Mouse (Mus musculus) hindbrain, embryonic 16.5 days (tissue): ENCODE data around the gene Inpp5d. TPM values are rescaled to one million over a fixed set of nuclear protein-coding genes. Genes with fewer than 3 reads are reported as not detected.

Source experiments
- ATAC-seq: fragments of 200-750 bp; cut with Nextera tagmentation; 2 replicates; pipeline ENCODE4 v1.8.0; 2017; ENCODE audit warnings: moderate TSS enrichment, moderate library complexity
- H3K27ac ChIP-seq: fragments of 300-500 bp; sonication (generic); 2 replicates; pipeline ENCODE4 v1.5.1; 2014; ENCODE audit warnings: low read depth, mild to moderate bottlenecking, control low read depth, low read length, moderate library complexity
- H3K27me3 ChIP-seq: fragments of 300-500 bp; sonication (generic); replicated peaks from 2 replicates; pipeline ENCODE4 v1.6.1; 2014; ENCODE audit warnings: low read length; ENCODE audit not compliant: control insufficient read depth, insufficient read depth
- H3K36me3 ChIP-seq: fragments of 300-500 bp; sonication (generic); 2 replicates; pipeline ENCODE4 v1.6.1; 2014; ENCODE audit warnings: mild to moderate bottlenecking, low read length, moderate library complexity, mixed read lengths; ENCODE audit not compliant: control insufficient read depth, insufficient read depth
- H3K4me1 ChIP-seq: fragments of 300-500 bp; sonication (generic); 2 replicates; pipeline ENCODE4 v1.6.1; 2014; ENCODE audit warnings: low read depth, low read length; ENCODE audit not compliant: control insufficient read depth, insufficient read depth
- H3K4me2 ChIP-seq: fragments of 300-500 bp; sonication (generic); 2 replicates; pipeline ENCODE4 v1.6.1; 2014; ENCODE audit warnings: mild to moderate bottlenecking, low read length, control low read depth, moderate library complexity
- H3K4me3 ChIP-seq: fragments of 300-500 bp; sonication (generic); 2 replicates; pipeline ENCODE4 v1.5.1; 2014; ENCODE audit warnings: mild to moderate bottlenecking, low read length, control low read depth, moderate library complexity
- H3K9ac ChIP-seq: fragments of 300-500 bp; sonication (generic); 2 replicates; pipeline ENCODE4 v1.6.1; 2014; ENCODE audit warnings: low read depth, mild to moderate bottlenecking, control low read depth, low read length, moderate library complexity
- H3K9me3 ChIP-seq: fragments of 300-500 bp; sonication (generic); 2 replicates; pipeline ENCODE4 v1.6.1; 2014; ENCODE audit warnings: mild to moderate bottlenecking, low read length, moderate library complexity; ENCODE audit not compliant: control insufficient read depth
- WGBS: fragments of 180-500 bp; shearing (Covaris S2); extraction: QIAGEN DNeasy Blood & Tissue Kit; methylation state at CpG from one replicate; pipeline ENCODE4 v1.1.7; 2014; 5-methylcytosine and 5-hydroxymethylcytosine counted together
- polyA plus RNA-seq: library from polyadenylated mRNA; unstranded; fragments of >200 nt; fragmentation: Nextera tagmentation; extraction: Ambion mirVana; gene quantifications from 2 replicates; pipeline ENCODE4 v1.2.1, GENCODE M21; 2015

Inpp5d gene
- polyA plus RNA-seq, 1 experiment from 2014 or later, result 3.2 TPM

GRCm38 (mm10) chr1:87648657-87649056, 28.5 kb downstream of the Inpp5d start:
- H3K27me3 ChIP-seq, result no peaks in the 10 kb centered on the region
- WGBS, result 70% methylated on average over 7 of the region's 7 CpGs
- H3K4me2 ChIP-seq, result no peak overlapping the region
- no peak overlapping the region for H3K27ac ChIP-seq
- ATAC-seq, result no peak
- no peaks in the 10 kb centered on the region for H3K4me1 ChIP-seq
- H3K9me3 ChIP-seq, result no peaks in the 10 kb centered on the region
- H3K36me3 ChIP-seq, result no peaks in the 10 kb centered on the region
- no peak overlapping the region for H3K9ac ChIP-seq
- H3K4me3 ChIP-seq, result no peak overlapping the region

- Histone ChIP-seq H3K4me2 (no peak overlapping the region), H3K27ac (no peak overlapping the region), H3K36me3 (no peaks in the 10 kb centered on the region), H3K27me3 (no peaks in the 10 kb centered on the region), H3K4me1 (no peaks in the 10 kb centered on the region), H3K4me3 (no peak overlapping the region), H3K9ac (no peak overlapping the region), H3K9me3 (no peaks in the 10 kb centered on the region)
- no peak for ATAC-seq
- WGBS, result 85% methylated on average over 4 of the region's 4 CpGs
These were observed 29.2 kb downstream of the Inpp5d start for GRCm38 (mm10) chr1:87649219-87649805.

DNA sequence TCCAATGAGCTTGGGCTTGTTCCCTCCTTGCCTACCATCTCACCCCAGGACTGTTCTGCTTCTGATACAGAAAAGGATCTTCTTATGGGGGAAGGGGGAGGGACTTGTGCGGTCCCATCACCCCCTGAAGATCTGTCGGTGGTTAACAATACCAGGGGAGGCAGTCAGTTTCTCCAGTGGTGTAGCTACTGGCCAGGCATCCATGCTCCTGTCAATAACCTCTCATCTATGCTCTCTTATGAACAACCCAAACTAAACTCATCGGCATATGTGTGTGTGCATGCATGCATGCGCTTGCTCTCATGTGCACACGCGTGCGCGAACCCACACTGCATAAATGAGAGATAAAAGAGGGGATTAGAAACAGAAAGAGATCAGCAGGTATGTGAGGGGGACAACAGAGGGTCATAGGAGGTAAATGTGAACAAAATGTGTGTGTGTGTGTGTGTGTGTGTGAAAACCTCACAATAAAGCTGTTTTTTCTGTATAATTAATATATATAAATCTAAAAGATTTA, 29.9 kb downstream of the Inpp5d start:
- Histone ChIP-seq H3K4me2 (no peak overlapping the region), H3K4me3 (no peak overlapping the region), H3K9me3 (no peaks in the 10 kb centered on the region), H3K4me1 (no peaks in the 10 kb centered on the region), H3K27ac (no peak overlapping the region), H3K27me3 (no peaks in the 10 kb centered on the region), H3K36me3 (no peaks in the 10 kb centered on the region), H3K9ac (no peak overlapping the region)
- no peak for ATAC-seq
- WGBS, result 92% methylated on average over 8 of the region's 8 CpGs

- ATAC-seq, result no peak
- no peak overlapping the region for H3K9ac ChIP-seq
- H3K27me3 ChIP-seq, result no peaks in the 10 kb centered on the region
- H3K36me3 ChIP-seq, result no peaks in the 10 kb centered on the region
- no peak overlapping the region for H3K27ac ChIP-seq
- H3K4me1 ChIP-seq, result no peaks in the 10 kb centered on the region
- WGBS, result 81% methylated on average over 8 of the region's 8 CpGs
- no peak overlapping the region for H3K4me3 ChIP-seq
- H3K4me2 ChIP-seq, result no peak overlapping the region
- no peaks in the 10 kb centered on the region for H3K9me3 ChIP-seq
These were observed 30.5 kb downstream of the Inpp5d start for GRCm38 (mm10) chr1:87650611-87651079.

DNA sequence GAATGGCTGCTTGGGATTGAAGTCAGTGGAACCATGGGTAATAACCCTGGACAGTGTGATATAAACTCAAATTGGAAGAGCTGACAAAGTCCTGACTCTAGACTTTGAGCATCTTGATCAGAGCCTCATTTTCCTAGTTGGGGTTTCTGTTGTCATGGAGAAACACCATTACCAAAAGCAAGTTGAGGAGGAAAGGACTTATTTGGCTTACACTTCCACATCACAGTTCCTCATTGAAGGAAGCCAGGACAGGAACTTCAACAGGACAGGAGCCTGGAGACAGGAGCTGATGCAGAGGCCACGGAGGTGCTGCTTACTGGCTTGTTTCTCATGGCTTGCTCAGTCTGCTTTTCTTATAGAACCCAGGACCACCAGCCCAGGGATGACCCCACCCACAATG, 31.3 kb downstream of the Inpp5d start:
- 86% methylated on average over 1 of the region's 1 CpGs for WGBS
- no peaks in the 10 kb centered on the region for H3K27me3 ChIP-seq
- H3K9me3 ChIP-seq, result no peaks in the 10 kb centered on the region
- H3K4me1 ChIP-seq, result no peaks in the 10 kb centered on the region
- no peak overlapping the region for H3K9ac ChIP-seq
- no peak overlapping the region for H3K4me3 ChIP-seq
- H3K4me2 ChIP-seq, result no peak overlapping the region
- ATAC-seq, result no peak
- H3K27ac ChIP-seq, result no peak overlapping the region
- no peaks in the 10 kb centered on the region for H3K36me3 ChIP-seq

- H3K4me1 ChIP-seq, result peaks cover 3% of the 10 kb centered on the region; the same call in 1 of the 2 replicates
- 73% methylated on average over 5 of the region's 5 CpGs for WGBS
These were observed 35.0 kb downstream of the Inpp5d start for GRCm38 (mm10) chr1:87655101-87655500.

GRCm38 (mm10) chr1:87658063-87658462, 38.0 kb downstream of the Inpp5d start:
- WGBS, result 68% methylated on average over 3 of the region's 3 CpGs
- ATAC-seq, result 0 out of 2 replicates have a peak, but pooled peaks have one; percentile 11
- no peak overlapping the region for H3K27ac ChIP-seq

More at GRCm38 (mm10) chr1:87655101-87655500, 35.0 kb downstream of the Inpp5d start:
- H3K4me2 ChIP-seq, result no peak overlapping the region
- H3K27ac ChIP-seq, result no peak overlapping the region
- H3K36me3 ChIP-seq, result no peaks in the 10 kb centered on the region
- H3K4me3 ChIP-seq, result no peak overlapping the region
- ATAC-seq, result no peak
- no peaks in the 10 kb centered on the region for H3K27me3 ChIP-seq
- H3K9me3 ChIP-seq, result no peaks in the 10 kb centered on the region
- no peak overlapping the region for H3K9ac ChIP-seq

GRCm38 (mm10) chr1:87658485-87658884, 38.4 kb downstream of the Inpp5d start:
- no peak overlapping the region for H3K9ac ChIP-seq
- H3K4me3 ChIP-seq, result no peak overlapping the region
- ATAC-seq, result no peak
- H3K36me3 ChIP-seq, result no peaks in the 10 kb centered on the region
- H3K27ac ChIP-seq, result no peak overlapping the region
- H3K9me3 ChIP-seq, result no peaks in the 10 kb centered on the region
- H3K4me1 ChIP-seq, result peaks cover 3% of the 10 kb centered on the region; the same call in 1 of the 2 replicates
- no peaks in the 10 kb centered on the region for H3K27me3 ChIP-seq
- 91% methylated on average over 2 of the region's 2 CpGs for WGBS
- H3K4me2 ChIP-seq, result no peak overlapping the region

More at GRCm38 (mm10) chr1:87658063-87658462, 38.0 kb downstream of the Inpp5d start:
- H3K4me3 ChIP-seq, result no peak overlapping the region
- no peaks in the 10 kb centered on the region for H3K9me3 ChIP-seq
- no peak overlapping the region for H3K4me2 ChIP-seq
- H3K27me3 ChIP-seq, result no peaks in the 10 kb centered on the region
- no peak overlapping the region for H3K9ac ChIP-seq
- peaks cover 3% of the 10 kb centered on the region; the same call in 1 of the 2 replicates for H3K4me1 ChIP-seq
- no peaks in the 10 kb centered on the region for H3K36me3 ChIP-seq

GRCm38 (mm10) chr1:87658937-87659617, 39.0 kb downstream of the Inpp5d start:
- Histone ChIP-seq H3K36me3 (no peaks in the 10 kb centered on the region), H3K4me1 (peaks cover 3% of the 10 kb centered on the region; the same call in 1 of the 2 replicates), H3K27ac (no peak overlapping the region), H3K9me3 (no peaks in the 10 kb centered on the region), H3K27me3 (no peaks in the 10 kb centered on the region), H3K9ac (no peak overlapping the region), H3K4me2 (no peak overlapping the region), H3K4me3 (no peak overlapping the region)
- WGBS, result 79% methylated on average over 8 of the region's 8 CpGs
- no peak for ATAC-seq
